Mouse (Mus musculus) hindbrain, embryonic 12.5 days (tissue): ENCODE results near the gene Ncmap. TPM values are rescaled to one million over a fixed set of nuclear protein-coding genes. Genes with fewer than 3 reads are reported as not detected.
"Not testable (repeated sequence)": the region's sequence is repeated elsewhere in the genome, so short reads cannot be mapped to it uniquely, and the experiment has no call there.

Experiments
- ATAC-seq: fragments of 200-750 bp; cut with Nextera tagmentation; 2 replicates; pipeline ENCODE4 v1.8.0; 2017; ENCODE audit warnings: moderate TSS enrichment; ENCODE audit not compliant: low FRiP score
- H3K27ac ChIP-seq: fragments of 300-500 bp; sonication (generic); 2 replicates; pipeline ENCODE4 v1.5.1; 2016; ENCODE audit warnings: mild to moderate bottlenecking
- H3K27me3 ChIP-seq: fragments of 300-500 bp; sonication (generic); 2 replicates; pipeline ENCODE4 v1.6.1; 2016; ENCODE audit warnings: mild to moderate bottlenecking
- H3K36me3 ChIP-seq: fragments of 300-500 bp; sonication (generic); 2 replicates; pipeline ENCODE4 v1.6.1; 2016; ENCODE audit warnings: mild to moderate bottlenecking
- H3K4me1 ChIP-seq: fragments of 300-500 bp; sonication (generic); 2 replicates; pipeline ENCODE4 v1.6.1; 2016
- H3K4me2 ChIP-seq: fragments of 300-500 bp; sonication (generic); replicated peaks from 2 replicates; pipeline ENCODE4 v1.6.1; 2016; ENCODE audit warnings: mild to moderate bottlenecking
- H3K4me3 ChIP-seq: fragments of 300-500 bp; sonication (generic); 2 replicates; pipeline ENCODE4 v1.5.1; 2016; ENCODE audit warnings: mild to moderate bottlenecking
- H3K9ac ChIP-seq: fragments of 300-500 bp; sonication (generic); 2 replicates; pipeline ENCODE4 v1.6.1; 2016; ENCODE audit warnings: mild to moderate bottlenecking, moderate library complexity
- H3K9me3 ChIP-seq: fragments of 300-500 bp; sonication (generic); replicated peaks from 2 replicates; pipeline ENCODE4 v1.6.1; 2016; ENCODE audit warnings: mild to moderate bottlenecking
- WGBS: fragments of 180-500 bp; shearing (Covaris S2); methylation state at CpG from one replicate; pipeline ENCODE4 v1.1.7; 2016; 5-methylcytosine and 5-hydroxymethylcytosine counted together
- polyA plus RNA-seq: library from polyadenylated mRNA; unstranded; fragments of >200 nt; fragmentation: Nextera tagmentation; extraction: Ambion mirVana; gene quantifications from 2 replicates; pipeline ENCODE4 v1.2.1, GENCODE M21; 2016

Ncmap gene
- polyA plus RNA-seq, 1 experiment from 2014 or later: 2.9 TPM

GRCm38 (mm10) chr4:135362828-135363227 lies 35.2 kb downstream of the Ncmap start:
- WGBS: 21% methylated on average over 6 of the region's 6 CpGs
- Histone ChIP-seq H3K4me1 (no peaks in the 10 kb centered on the region), H3K36me3 (no peaks in the 10 kb centered on the region), H3K4me2 (no peak overlapping the region), H3K9me3 (no peaks in the 10 kb centered on the region), H3K4me3 (no peak overlapping the region), H3K9ac (no peak overlapping the region), H3K27me3 (no peaks in the 10 kb centered on the region), H3K27ac (no peak overlapping the region)
- ATAC-seq: no peak

GRCm38 (mm10) chr4:135361722-135362121 lies 36.3 kb downstream of the Ncmap start:
- ATAC-seq: no peak
- Histone ChIP-seq H3K4me3 (no peak overlapping the region), H3K9ac (no peak overlapping the region), H3K4me2 (no peak overlapping the region), H3K27ac (no peak overlapping the region), H3K36me3 (no peaks in the 10 kb centered on the region), H3K9me3 (no peaks in the 10 kb centered on the region), H3K27me3 (peaks cover 4% of the 10 kb centered on the region; the same call in 1 of the 2 replicates), H3K4me1 (no peaks in the 10 kb centered on the region)
- 89% methylated on average over 12 of the region's 12 CpGs for WGBS

GRCm38 (mm10) chr4:135358736-135359135 lies 39.3 kb downstream of the Ncmap start:
- Histone ChIP-seq H3K27me3 (peaks cover 4% of the 10 kb centered on the region; the same call in 1 of the 2 replicates), H3K9me3 (no peaks in the 10 kb centered on the region), H3K4me2 (no peak overlapping the region), H3K9ac (no peak overlapping the region), H3K36me3 (no peaks in the 10 kb centered on the region), H3K27ac (no peak overlapping the region), H3K4me3 (no peak overlapping the region), H3K4me1 (peaks cover 8% of the 10 kb centered on the region)
- 2% methylated on average over 6 of the region's 6 CpGs for WGBS
- no peak for ATAC-seq

- no peaks in the 10 kb centered on the region for H3K36me3 ChIP-seq
- no peak overlapping the region for H3K4me2 ChIP-seq
- H3K27me3 ChIP-seq: peaks cover 4% of the 10 kb centered on the region; the same call in 1 of the 2 replicates
- 84% methylated on average over 12 of the region's 12 CpGs for WGBS
- no peaks in the 10 kb centered on the region for H3K9me3 ChIP-seq
- no peak overlapping the region for H3K4me3 ChIP-seq
- H3K4me1 ChIP-seq: peaks cover 8% of the 10 kb centered on the region
- H3K9ac ChIP-seq: no peak overlapping the region
- no peak overlapping the region for H3K27ac ChIP-seq
- ATAC-seq: no peak
These were observed 40.7 kb downstream of the Ncmap start for GRCm38 (mm10) chr4:135357221-135357920.

GRCm38 (mm10) chr4:135355886-135356550 lies 42.0 kb downstream of the Ncmap start:
- Histone ChIP-seq H3K4me3 (no peak overlapping the region), H3K9ac (no peak overlapping the region), H3K36me3 (0 out of 2 replicates have a peak, but pooled peaks cover 3% of the 10 kb centered on the region), H3K27ac (no peak overlapping the region), H3K4me2 (no peak overlapping the region), H3K4me1 (peaks cover 17% of the 10 kb centered on the region), H3K27me3 (peaks cover 4% of the 10 kb centered on the region; the same call in 1 of the 2 replicates), H3K9me3 (no peaks in the 10 kb centered on the region)
- 76% methylated on average over 9 of the region's 9 CpGs for WGBS
- no peak for ATAC-seq

- H3K4me3 ChIP-seq, H3K27me3 ChIP-seq, H3K9me3 ChIP-seq, ATAC-seq, H3K36me3 ChIP-seq, H3K9ac ChIP-seq: not testable (repeated sequence)
- peak overlapping the region; percentile 97; the same call in 1 of the 2 replicates for H3K27ac ChIP-seq
- H3K4me2 ChIP-seq: peak overlapping the region; percentile 66; the same call in 1 of the 2 replicates
- peaks cover 17% of the 10 kb centered on the region for H3K4me1 ChIP-seq
These were observed 43.3 kb downstream of the Ncmap start for GRCm38 (mm10) chr4:135354751-135355150.

GRCm38 (mm10) chr4:135353794-135354450 lies 44.1 kb downstream of the Ncmap start:
- Histone ChIP-seq H3K4me1 (peaks cover 17% of the 10 kb centered on the region), H3K4me3 (peak overlapping the region; percentile 98), H3K36me3 (0 out of 2 replicates have a peak, but pooled peaks cover 7% of the 10 kb centered on the region), H3K9me3 (no peaks in the 10 kb centered on the region), H3K4me2 (peak overlapping the region; percentile 66), H3K27ac (peak overlapping the region; percentile 97), H3K27me3 (peaks cover 4% of the 10 kb centered on the region; the same call in 1 of the 2 replicates), H3K9ac (peak overlapping the region; percentile 62)
- ATAC-seq: no peak; the same call in 1 of the 2 replicates
- WGBS: 26% methylated on average over 12 of the region's 12 CpGs

GRCm38 (mm10) chr4:135353066-135353793 lies 44.8 kb downstream of the Ncmap start, which contains the start of gene Srrm1:
Srrm1 (minus strand) TSS chr4:135353321.
- peak; percentile 95 for ATAC-seq

GRCm38 (mm10) chr4:135352326-135353065 lies 45.5 kb downstream of the Ncmap start:
- Histone ChIP-seq H3K9me3 (no peaks in the 10 kb centered on the region), H3K36me3 (0 out of 2 replicates have a peak, but pooled peaks cover 7% of the 10 kb centered on the region), H3K27me3 (peaks cover 1% of the 10 kb centered on the region; the same call in 1 of the 2 replicates), H3K9ac (peak overlapping the region; percentile 98), H3K4me3 (peak overlapping the region; percentile 98), H3K4me2 (peak overlapping the region; percentile 71), H3K4me1 (peaks cover 17% of the 10 kb centered on the region), H3K27ac (peak overlapping the region; percentile 97)
- WGBS: 1% methylated on average over 54 of the region's 67 CpGs
- ATAC-seq: peak; percentile 38

More at GRCm38 (mm10) chr4:135353066-135353793, 44.8 kb downstream of the Ncmap start, which contains the start of gene Srrm1:
- peaks cover 4% of the 10 kb centered on the region; the same call in 1 of the 2 replicates for H3K27me3 ChIP-seq
- H3K4me1 ChIP-seq: peaks cover 17% of the 10 kb centered on the region
- no peaks in the 10 kb centered on the region for H3K9me3 ChIP-seq
- H3K27ac ChIP-seq: peak within 1 kb of the TSS; percentile 97
- WGBS: under 1% methylated on average over 69 of the region's 69 CpGs
- H3K4me3 ChIP-seq: peak within 1 kb of the TSS; percentile 98
- H3K9ac ChIP-seq: peak within 1 kb of the TSS; percentile 98
- H3K4me2 ChIP-seq: peak within 1 kb of the TSS; percentile 71
- H3K36me3 ChIP-seq: 0 out of 2 replicates have a peak, but pooled peaks cover 7% of the 10 kb centered on the region

- Histone ChIP-seq H3K27me3 (no peaks in the 10 kb centered on the region), H3K4me2 (no peak overlapping the region), H3K36me3 (peaks cover 91% of the 10 kb centered on the region), H3K4me3 (no peak overlapping the region), H3K9me3 (no peaks in the 10 kb centered on the region), H3K27ac (no peak overlapping the region), H3K4me1 (no peaks in the 10 kb centered on the region), H3K9ac (no peak overlapping the region)
- WGBS: 71% methylated on average over 14 of the region's 14 CpGs
- ATAC-seq: no peak
These were observed 60.6 kb downstream of the Ncmap start for GRCm38 (mm10) chr4:135337376-135337942.

- Histone ChIP-seq H3K36me3 (peaks cover 91% of the 10 kb centered on the region), H3K27me3 (no peaks in the 10 kb centered on the region), H3K4me3 (no peak overlapping the region), H3K27ac (no peak overlapping the region), H3K4me2 (no peak overlapping the region), H3K9me3 (no peaks in the 10 kb centered on the region), H3K4me1 (no peaks in the 10 kb centered on the region), H3K9ac (no peak overlapping the region)
- 89% methylated on average over 3 of the region's 3 CpGs for WGBS
- ATAC-seq: no peak
These were observed 62.0 kb downstream of the Ncmap start for GRCm38 (mm10) chr4:135336023-135336357.
